Mouse (Mus musculus) erythroblast, embryonic 14.5 days (primary cell): ENCODE results near the gene Sipa1l3. TPM values are rescaled to one million over a fixed set of nuclear protein-coding genes. Genes with fewer than 3 reads are reported as not detected.

ENCODE experiments used
- H3K27me3 ChIP-seq: 2 replicates; pipeline ENCODE4 v1.6.1; 2012; ENCODE audit warnings: inconsistent platforms; ENCODE audit not compliant: control insufficient read depth
- H3K36me3 ChIP-seq: 2 replicates; pipeline ENCODE4 v1.6.1; 2012; ENCODE audit warnings: mild to moderate bottlenecking, inconsistent platforms; ENCODE audit not compliant: control insufficient read depth
- H3K4me1 ChIP-seq: 2 replicates; pipeline ENCODE4 v1.6.1; 2012; ENCODE audit warnings: inconsistent platforms; ENCODE audit not compliant: control insufficient read depth
- H3K4me3 ChIP-seq: replicated peaks from 2 replicates; pipeline ENCODE3; 2012; ENCODE audit warnings: moderate library complexity, mild to moderate bottlenecking, inconsistent platforms
- H3K9me3 ChIP-seq: 2 replicates; pipeline ENCODE4 v1.6.1; 2012; ENCODE audit warnings: low read length, inconsistent platforms, mixed read lengths; ENCODE audit not compliant: control insufficient read depth
- GATA1 ChIP-seq: IDR thresholded peaks from 2 replicates; pipeline ENCODE4 v1.6.1; 2012; ENCODE audit warnings: low read length, inconsistent platforms, mixed read lengths
- TAL1 ChIP-seq: IDR thresholded peaks from 3 replicates; pipeline ENCODE4 v1.6.1; 2012; ENCODE audit warnings: low read length, inconsistent platforms, mixed read lengths
- polyA plus RNA-seq: library from polyadenylated mRNA; stranded (reverse); fragments of >175 nt; gene quantifications from 2 replicates; pipeline ENCODE4 v1.2.3, GENCODE M21; 2012

The Sipa1l3 gene
- polyA plus RNA-seq, 1 experiment, result 2.0 TPM

- peaks cover 17% of the 10 kb centered on the region for H3K4me1 ChIP-seq
- no peaks in the 10 kb centered on the region for H3K9me3 ChIP-seq
- TF ChIP-seq TAL1 (no peak), GATA1 (no peak)
- peaks cover 20% of the 10 kb centered on the region for H3K27me3 ChIP-seq
- H3K4me3 ChIP-seq, result no peak overlapping the region
- H3K36me3 ChIP-seq, result no peaks in the 10 kb centered on the region
Measured at GRCm38 (mm10) chr7:29279261-29279660, 239.2 kb downstream of the Sipa1l3 start.

DNA sequence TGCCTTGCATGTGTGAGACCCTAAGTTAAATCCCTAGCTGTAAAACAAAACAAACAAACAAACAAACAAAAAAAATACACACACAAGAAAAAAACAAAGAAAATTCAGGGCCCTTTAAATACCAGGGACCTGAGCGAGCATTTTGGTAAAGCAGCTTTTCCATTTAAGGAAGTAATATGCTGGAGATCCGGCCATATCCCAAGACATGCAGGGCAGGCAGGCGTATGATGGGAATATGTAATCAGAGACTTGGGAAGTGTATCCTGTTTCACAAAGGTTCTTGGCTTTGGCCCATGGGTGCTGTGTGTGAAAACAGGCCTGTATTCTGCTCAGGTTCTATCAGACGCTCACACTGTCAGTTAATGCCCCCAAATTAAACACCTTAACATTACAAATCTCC is 240.9 kb downstream of the Sipa1l3 start:
- Histone ChIP-seq H3K36me3 (no peaks in the 10 kb centered on the region), H3K4me1 (peaks cover 15% of the 10 kb centered on the region), H3K27me3 (peaks cover 17% of the 10 kb centered on the region), H3K9me3 (no peaks in the 10 kb centered on the region), H3K4me3 (no peak overlapping the region)
- no peak for TF ChIP-seq TAL1
- no peak for TF ChIP-seq GATA1

GRCm38 (mm10) chr7:29276715-29277114 is 241.7 kb downstream of the Sipa1l3 start:
- Histone ChIP-seq H3K4me3 (no peak overlapping the region), H3K4me1 (peaks cover 9% of the 10 kb centered on the region), H3K36me3 (no peaks in the 10 kb centered on the region), H3K9me3 (no peaks in the 10 kb centered on the region), H3K27me3 (peaks cover 9% of the 10 kb centered on the region)
- TF ChIP-seq GATA1 (no peak), TAL1 (no peak)

DNA sequence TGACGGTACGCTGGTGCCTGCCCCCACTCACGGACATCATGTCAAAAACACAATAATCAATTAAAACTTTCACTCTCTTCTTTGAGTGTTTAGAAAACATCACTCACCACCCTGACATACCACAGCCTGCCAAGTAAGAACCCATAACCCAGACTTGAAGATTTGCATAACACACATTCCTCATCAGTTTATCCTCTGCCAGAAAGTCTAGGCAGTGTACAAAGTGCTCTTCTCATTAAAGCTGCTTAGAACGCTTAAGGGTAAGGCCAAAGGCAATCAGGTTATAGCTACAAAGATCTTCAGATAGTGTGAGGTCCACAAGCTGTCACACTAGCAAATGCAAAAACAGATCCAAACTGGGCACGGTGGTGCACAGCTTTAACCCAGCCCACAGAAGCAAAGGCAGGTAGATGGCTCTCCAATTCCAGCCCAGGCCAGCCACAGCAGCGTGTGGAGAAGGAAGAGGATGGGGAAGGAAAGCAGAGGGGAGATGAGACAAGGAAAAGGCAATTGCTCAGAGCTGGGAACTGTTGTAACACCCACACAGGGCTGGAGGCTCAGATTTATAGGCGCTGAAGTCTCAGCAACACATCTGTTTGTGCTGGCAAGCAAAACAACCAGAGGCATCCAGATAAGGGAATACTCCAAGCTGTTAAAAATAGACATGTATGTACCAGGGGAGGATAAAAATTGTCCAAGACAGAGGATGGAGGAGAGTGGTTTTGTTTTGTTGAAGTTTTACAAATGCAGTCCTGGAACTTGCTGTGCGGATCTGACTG is 246.6 kb downstream of the Sipa1l3 start:
- TF ChIP-seq GATA1, result no peak
- no peak for TF ChIP-seq TAL1
- Histone ChIP-seq H3K4me1 (no peaks in the 10 kb centered on the region), H3K9me3 (no peaks in the 10 kb centered on the region), H3K36me3 (no peaks in the 10 kb centered on the region), H3K4me3 (no peak overlapping the region), H3K27me3 (no peaks in the 10 kb centered on the region)

DNA sequence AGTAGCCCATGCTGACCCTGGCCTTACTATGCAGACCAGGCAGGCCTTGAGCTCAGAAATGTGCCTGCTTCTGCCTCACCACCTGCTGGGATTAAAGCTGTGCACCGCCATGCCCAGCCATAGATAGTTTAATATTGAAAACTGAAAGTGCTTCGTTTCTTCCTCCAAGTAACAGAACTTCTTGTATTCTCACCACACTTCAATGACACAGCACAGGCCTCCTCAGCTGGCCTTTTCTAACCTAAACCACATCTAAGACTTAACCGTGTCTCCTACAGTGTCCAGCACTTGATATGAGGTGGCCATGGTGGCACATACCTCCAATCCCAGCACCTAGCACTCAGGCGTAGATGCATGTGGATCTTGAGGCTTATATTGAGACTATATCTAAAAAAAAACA is 248.0 kb downstream of the Sipa1l3 start:
- no peak overlapping the region for H3K4me3 ChIP-seq
- no peaks in the 10 kb centered on the region for H3K4me1 ChIP-seq
- H3K36me3 ChIP-seq, result no peaks in the 10 kb centered on the region
- no peaks in the 10 kb centered on the region for H3K9me3 ChIP-seq
- TF ChIP-seq TAL1 (no peak), GATA1 (no peak)
- H3K27me3 ChIP-seq, result no peaks in the 10 kb centered on the region

Other genes starting within 250 kb of the Sipa1l3 start
- gene Spint2, start 236.7 kb downstream of the Sipa1l3 start, polyA plus RNA-seq, result 0.50 and 0.57 TPM in 2 replicates
- gene Ppp1r14a, start 229.3 kb downstream of the Sipa1l3 start, polyA plus RNA-seq, result 0.07 TPM in 1 of 2 replicates, not detected in the other
- gene Dpf1, start 214.7 kb downstream of the Sipa1l3 start, polyA plus RNA-seq, result 0.06 and 0.13 TPM in 2 replicates
- gene Catsperg2, start 208.4 kb upstream of the Sipa1l3 start, polyA plus RNA-seq, result not detected in 2 replicates
- gene Zfp84, start 249.9 kb upstream of the Sipa1l3 start, polyA plus RNA-seq, result 0.04 and 0.08 TPM in 2 replicates